Mouse (Mus musculus) ES-E14 (cell line): ENCODE measurements around the gene Aars2.

ENCODE experiments used
- CHD2 ChIP-seq: IDR thresholded peaks from 2 replicates; pipeline ENCODE4 v1.6.1; 2014; ENCODE audit warnings: mild to moderate bottlenecking, low read depth, low read length, inconsistent platforms
- MAFK ChIP-seq: IDR thresholded peaks from 2 replicates; pipeline ENCODE4 v1.6.1; 2014; ENCODE audit warnings: mild to moderate bottlenecking, low read depth, low read length, inconsistent platforms; ENCODE audit not compliant: insufficient read depth
- ZC3H11A ChIP-seq: IDR thresholded peaks from 2 replicates; pipeline ENCODE4 v1.6.1; 2012; ENCODE audit warnings: low read depth, mild to moderate bottlenecking, inconsistent platforms, low read length, borderline replicate concordance
- ZNF384 ChIP-seq: IDR thresholded peaks from 2 replicates; pipeline ENCODE4 v1.6.1; 2012; ENCODE audit warnings: low read depth, low read length, inconsistent platforms

DNA sequence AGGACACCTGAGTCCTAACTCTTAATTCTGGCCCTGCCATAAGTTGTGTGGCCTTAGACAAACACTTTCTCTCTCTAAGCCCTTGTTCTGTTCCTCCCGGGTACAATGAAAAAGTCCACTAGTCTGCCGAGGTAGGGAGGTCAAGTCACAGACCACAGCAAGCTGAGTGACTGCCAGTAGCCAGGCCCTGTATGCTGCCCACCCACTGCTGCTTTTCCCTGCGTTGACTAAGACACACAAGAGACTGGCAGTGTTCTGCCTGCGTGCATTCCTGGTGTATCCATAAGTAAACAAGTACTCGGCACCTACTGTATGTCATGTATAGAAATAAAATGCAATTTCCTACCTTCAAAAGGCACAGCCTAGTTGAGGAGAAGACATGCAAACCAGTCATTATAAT is 43.6 kb downstream of the Aars2 start:
- TF ChIP-seq ZC3H11A (no peak), MAFK (no peak), CHD2 (no peak), ZNF384 (no peak)
